Mouse (Mus musculus): ENCODE measurements around the gene Scamp4. TPM values are rescaled to one million over a fixed set of nuclear protein-coding genes. Genes with fewer than 3 reads are reported as not detected.
A peak's percentile ranks its signal among the peaks of the same experiment; 100 is the strongest.

The Scamp4 gene
- polyA plus RNA-seq, 3 experiments from 2014 or later, result 96.2 to 110 (median 108) TPM

DNA sequence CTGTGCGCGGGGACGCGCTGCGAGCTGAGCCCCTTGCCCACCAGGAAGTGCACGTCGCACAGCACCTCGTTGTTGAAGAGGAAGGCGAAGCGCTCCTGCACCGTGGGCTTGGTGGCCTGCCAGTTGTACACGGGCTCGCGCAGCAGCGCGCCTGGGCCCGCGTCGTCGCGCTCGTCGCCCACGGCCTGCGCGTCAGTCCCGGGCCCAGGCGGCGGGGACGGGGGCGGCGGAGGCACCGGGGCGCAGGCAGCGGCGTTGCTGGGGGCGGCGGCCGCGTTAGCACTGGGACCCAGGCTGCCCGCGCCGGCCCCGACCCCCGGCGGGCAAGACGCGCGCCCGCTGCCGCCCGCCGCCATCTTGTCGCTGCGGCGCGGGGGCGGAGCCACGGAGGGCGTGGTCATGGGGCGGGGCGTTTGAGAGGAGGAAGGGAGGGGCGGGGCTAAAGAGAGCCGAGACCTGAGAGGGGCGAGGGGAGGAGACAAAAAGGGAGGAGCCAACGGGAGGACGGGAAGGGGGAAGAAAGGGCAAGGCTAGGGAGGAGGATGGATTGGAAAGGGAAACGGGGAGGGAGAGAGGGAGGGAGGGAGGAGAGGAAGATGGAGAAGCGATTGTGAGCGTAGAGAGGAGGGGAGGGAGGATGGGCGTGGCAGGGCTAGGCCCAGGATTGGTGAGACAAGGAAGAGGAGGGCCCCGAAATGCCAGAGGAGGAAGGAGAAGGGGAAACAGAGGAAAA, 53.6 kb downstream of the Scamp4 start:
- peak; percentile 47 for ATAC-seq

DNA sequence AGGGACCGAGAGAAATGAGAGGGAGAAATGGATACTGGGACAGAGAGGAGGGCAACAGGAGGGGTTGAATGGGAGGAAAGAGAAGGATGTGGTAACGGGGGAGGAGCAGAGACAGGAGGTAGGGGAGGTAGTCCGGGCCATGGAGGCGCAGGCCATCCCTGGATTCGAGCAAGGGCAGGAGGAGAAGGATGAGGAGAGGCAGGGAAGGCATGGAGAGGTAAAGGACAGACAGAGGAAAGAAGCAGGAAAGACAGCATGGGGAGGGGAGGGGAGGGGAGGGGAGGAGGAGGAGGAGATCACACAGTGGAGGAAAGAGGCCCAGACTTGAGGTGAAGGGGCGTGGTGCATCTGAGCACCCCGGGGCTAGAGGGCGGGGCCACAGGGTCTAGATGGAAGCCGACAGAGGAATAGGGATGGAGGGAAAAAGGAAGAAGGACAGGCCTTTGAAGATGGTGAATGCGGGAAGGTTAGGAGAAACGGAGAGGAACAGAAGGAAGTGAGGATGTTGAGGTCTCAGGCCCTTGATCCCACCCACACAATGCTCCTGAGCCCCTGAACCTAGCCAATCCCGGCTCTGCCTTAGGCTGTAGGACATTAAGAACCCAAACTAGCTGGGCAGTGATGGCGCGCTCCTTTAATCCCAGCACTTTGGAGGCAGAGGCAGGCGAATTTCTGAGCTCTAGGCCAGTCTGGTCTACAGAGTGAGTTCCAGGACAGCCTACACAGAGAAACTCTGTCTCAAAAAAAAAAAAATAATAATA, 54.4 kb downstream of the Scamp4 start, which contains the start of gene Btbd2:
Gene Btbd2 (minus strand): TSS at position 209 of the 761 bp plus-strand sequence.
- ATAC-seq, result peak; percentile 55

DNA sequence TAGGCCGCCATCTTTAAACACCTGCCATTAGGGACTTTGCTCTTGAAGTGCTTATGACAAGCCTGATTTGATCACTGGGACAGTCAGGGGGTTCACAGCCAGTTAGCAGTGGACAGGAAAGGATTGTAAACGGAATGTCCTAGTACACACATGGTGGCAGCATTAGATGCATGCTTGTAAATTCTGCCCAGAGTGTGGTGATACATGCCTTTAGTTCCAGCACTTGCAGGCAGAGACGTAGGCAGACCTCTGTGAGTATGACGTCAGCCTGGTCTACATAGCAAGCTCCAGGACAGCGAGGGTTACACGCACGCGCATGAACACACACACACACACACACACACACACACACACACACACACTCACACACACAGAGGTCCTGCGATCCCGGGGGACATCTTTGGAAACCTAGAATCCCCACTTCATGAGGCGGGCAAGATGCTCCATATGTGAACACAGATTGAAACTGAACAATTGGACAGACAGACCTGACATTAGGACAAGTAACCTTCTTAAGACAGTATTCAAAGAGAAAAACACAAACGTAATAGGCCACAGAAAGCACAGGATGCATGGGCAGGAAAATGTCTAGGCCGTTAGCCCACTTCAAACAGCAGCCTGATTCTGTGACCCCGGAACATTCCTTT, 55.6 kb downstream of the Scamp4 start:
- ATAC-seq, result peak; percentile 23

GRCm38 (mm10) chr10:80658841-80659202, 56.1 kb downstream of the Scamp4 start:
- peak; percentile 66 for ATAC-seq

DNA sequence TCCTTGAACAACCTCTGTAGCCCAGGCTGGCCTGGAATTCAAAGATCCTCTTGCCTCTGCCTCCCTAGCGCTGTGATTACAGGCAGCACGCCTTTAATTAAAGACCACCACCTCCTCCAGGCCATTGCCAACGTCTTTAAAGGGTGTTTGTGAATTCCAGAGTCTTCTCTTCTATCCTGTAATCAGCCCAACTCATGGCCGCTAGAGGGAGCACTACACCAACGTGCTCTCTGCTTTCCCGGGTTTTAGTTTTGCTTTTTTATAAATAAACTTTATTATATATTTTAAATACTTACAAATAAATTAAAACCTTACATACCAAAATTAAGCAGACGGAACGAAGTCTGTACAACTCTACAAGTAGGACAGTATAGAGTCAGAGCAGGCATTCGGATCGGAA, 56.5 kb downstream of the Scamp4 start:
- ATAC-seq, result peak; percentile 27

DNA sequence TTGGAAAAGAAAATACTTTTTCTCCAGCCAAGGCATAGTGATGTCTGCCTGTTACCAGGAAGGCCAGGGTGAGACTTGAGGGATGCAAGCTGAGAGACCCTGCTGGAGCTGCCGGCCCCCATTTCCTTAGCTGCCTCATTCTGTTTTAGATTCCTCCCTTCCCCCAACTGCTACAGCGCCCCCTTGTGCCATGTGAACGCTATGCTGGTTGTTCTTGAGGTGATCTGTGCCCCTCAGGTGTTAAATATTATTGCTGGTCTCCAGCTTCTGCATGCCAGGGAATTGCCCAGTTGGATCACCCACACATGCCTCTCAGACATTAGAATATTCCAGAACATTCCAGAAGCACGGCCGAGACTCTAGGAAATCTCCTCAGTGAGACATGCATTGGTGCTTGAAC, 58.5 kb downstream of the Scamp4 start:
- no peak for ATAC-seq

DNA sequence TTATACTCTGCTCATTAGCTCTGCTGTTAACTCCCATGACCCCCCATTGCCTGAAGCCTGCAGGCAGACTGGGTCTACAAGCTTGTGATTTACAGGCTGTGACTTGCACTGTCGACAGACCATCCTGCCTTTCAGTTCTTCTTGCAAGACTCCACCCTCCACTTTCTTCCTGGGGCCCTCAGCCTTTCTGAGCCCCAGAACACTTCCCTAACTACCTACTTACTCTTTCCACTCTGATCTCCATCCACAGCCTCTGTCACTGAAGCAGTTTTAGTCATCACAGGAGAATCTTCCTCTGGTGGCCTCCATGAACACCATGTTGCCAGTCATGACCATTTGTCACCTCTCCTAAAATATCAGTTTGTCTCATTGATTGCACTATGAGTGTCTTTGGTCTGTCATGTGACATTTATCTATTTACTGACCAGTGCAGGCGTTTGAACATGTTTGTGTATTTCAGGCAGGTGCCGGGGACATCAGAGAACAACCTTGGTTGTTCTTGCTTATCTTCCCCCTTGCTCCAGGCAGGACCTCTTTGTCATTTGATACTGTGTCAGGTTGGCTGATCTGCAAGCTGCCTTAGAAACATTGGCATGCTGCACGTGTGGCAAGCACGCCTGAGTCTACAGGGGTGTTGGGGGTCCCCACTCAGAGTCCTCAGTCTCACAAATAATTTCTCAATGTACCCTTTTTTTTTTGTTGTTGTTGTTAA, 61.0 kb downstream of the Scamp4 start:
- no peak for ATAC-seq

DNA sequence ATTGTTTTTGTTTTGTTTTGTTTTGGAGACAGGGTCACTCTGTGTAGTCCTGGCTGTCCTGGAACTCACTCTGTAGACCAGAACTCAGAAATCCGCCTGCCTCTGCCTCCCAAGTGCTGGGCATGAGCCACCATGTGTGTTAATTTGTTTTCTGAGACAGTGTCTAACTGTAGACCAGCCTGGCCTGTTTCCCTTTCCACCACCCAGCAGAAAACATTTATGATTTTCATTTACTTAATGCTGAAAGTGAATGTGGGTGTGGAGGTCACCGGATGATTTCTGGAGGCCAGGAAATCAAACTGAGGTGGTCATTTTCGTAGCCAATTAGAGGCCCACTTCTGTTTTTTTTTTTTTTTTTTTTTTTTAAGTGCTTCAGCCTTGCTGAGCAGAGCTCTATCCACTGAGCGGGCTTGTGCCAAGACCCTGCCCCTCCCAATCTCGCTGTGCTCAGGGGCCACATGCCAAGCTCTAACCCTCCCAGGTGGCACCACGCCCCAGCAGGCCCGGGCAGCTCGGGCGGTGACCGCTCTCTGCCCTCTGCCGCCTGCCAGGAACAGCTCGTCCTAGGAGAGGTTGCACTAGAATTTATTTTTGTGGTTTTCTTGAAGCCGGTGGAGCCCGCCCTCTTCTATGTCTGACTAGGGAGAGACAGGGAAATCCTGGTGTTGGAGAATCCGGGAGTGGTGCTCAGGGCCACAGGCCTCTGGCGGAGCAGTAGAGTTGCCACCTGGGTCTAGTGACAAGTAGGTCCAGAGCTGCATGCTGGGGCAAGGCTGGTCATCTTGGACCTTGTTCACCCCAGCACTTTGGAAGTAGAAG, 61.7 kb downstream of the Scamp4 start:
- peak; percentile 10 for ATAC-seq

DNA sequence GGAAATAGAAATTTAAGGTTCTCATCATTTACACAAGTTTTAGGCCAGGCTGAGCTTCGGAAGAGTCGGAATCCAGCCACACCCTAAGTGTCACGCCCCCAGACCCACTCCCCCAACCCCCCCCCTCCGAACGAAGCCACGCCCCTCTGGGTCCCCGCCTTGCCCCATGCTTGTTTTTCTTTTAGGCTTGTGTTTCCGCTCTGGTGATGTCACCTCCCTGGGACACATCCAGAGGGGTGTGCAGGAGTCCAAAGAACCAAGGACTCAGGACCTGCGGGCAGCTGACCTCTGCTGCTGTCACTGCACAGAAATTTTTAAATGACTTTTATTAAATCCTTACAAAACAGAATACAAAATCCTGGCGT, 62.3 kb downstream of the Scamp4 start:
- ATAC-seq, result peak; percentile 26

Other genes with a start within 250 kb of the Scamp4 start
- gene Plk5, start 246.4 kb upstream of the Scamp4 start, polyA plus RNA-seq (2017; shearing (Covaris generic)), result not detected
- 1 to 10 TPM in 1 of 3 experiments, under 1 TPM in 2; 0.79 to 1.3 (median 0.79) TPM for gene Mex3d, start 215.2 kb upstream of the Scamp4 start, polyA plus RNA-seq (2017; shearing (Covaris generic))
- 10 to 100 TPM; 19.2 to 30.4 (median 25.9) TPM for gene Mbd3, start 203.3 kb upstream of the Scamp4 start, polyA plus RNA-seq (2017; shearing (Covaris generic))
- gene Uqcr11, start 196.0 kb upstream of the Scamp4 start, polyA plus RNA-seq (2017; shearing (Covaris generic)), result 100 to 1,000 TPM; 289 to 335 (median 330) TPM
- 1 to 10 TPM; 6.7 to 8.2 (median 7.9) TPM for gene Tcf3, start 169.2 kb upstream of the Scamp4 start, polyA plus RNA-seq (2017; shearing (Covaris generic))
- gene Onecut3, start 108.0 kb upstream of the Scamp4 start, polyA plus RNA-seq (2017; shearing (Covaris generic)), result not detected
- gene Atp8b3, start 63.7 kb upstream of the Scamp4 start, polyA plus RNA-seq (2017; shearing (Covaris generic)), result not detected
- 10 to 100 TPM; 11.3 to 18.6 (median 14.9) TPM for gene Rexo1, start 41.3 kb upstream of the Scamp4 start, polyA plus RNA-seq (2017; shearing (Covaris generic))
- gene Klf16, start 25.6 kb upstream of the Scamp4 start, polyA plus RNA-seq (2017; shearing (Covaris generic)), result 1 to 10 TPM; 6.3 to 7.1 (median 6.8) TPM
- 10 to 100 TPM in 2 of 3 experiments, 1 to 10 TPM in 1; 8.6 to 12.0 (median 11.4) TPM for gene Abhd17a, start 12.5 kb upstream of the Scamp4 start, polyA plus RNA-seq (2017; shearing (Covaris generic))
- 1 to 10 TPM; 2.6 to 4.2 (median 3.1) TPM for gene Adat3, start within 50 bp of the Scamp4 start, polyA plus RNA-seq (2017; shearing (Covaris generic))
- 1 to 10 TPM; 5.3 to 8.4 (median 8.3) TPM for gene Gm49322, start 3.1 kb downstream of the Scamp4 start, polyA plus RNA-seq (2017; shearing (Covaris generic))
- gene Csnk1g2, start 20.0 kb downstream of the Scamp4 start, polyA plus RNA-seq (2017; shearing (Covaris generic)), result 10 to 100 TPM; 11.7 to 16.3 (median 13.2) TPM
- gene Btbd2, start 54.2 kb downstream of the Scamp4 start, polyA plus RNA-seq (2017; shearing (Covaris generic)), result 10 to 100 TPM in 1 of 3 experiments, 1 to 10 TPM in 2; 3.4 to 10.4 (median 9.2) TPM
- gene Mknk2, start 75.2 kb downstream of the Scamp4 start, polyA plus RNA-seq (2017; shearing (Covaris generic)), result 10 to 100 TPM; 50.3 to 61.4 (median 50.9) TPM
- gene Mob3a, start 99.1 kb downstream of the Scamp4 start, polyA plus RNA-seq (2017; shearing (Covaris generic)), result 100 to 1,000 TPM; 190 to 248 (median 240) TPM
- gene Izumo4, start 99.3 kb downstream of the Scamp4 start, polyA plus RNA-seq (2017; shearing (Covaris generic)), result 100 to 1,000 TPM in 2 of 3 experiments, 10 to 100 TPM in 1; 71.4 to 109 (median 107) TPM
- gene Ap3d1, start 139.4 kb downstream of the Scamp4 start, polyA plus RNA-seq (2017; shearing (Covaris generic)), result 10 to 100 TPM; 20.9 to 33.0 (median 29.8) TPM
- gene Dot1l, start 152.3 kb downstream of the Scamp4 start, polyA plus RNA-seq (2017; shearing (Covaris generic)), result 10 to 100 TPM; 10.9 to 23.4 (median 15.3) TPM
- 10 to 100 TPM; 12.1 to 22.6 (median 17.8) TPM for gene Sf3a2, start 195.3 kb downstream of the Scamp4 start, polyA plus RNA-seq (2017; shearing (Covaris generic))
- 100 to 1,000 TPM; 127 to 149 (median 146) TPM for gene Plekhj1, start 195.8 kb downstream of the Scamp4 start, polyA plus RNA-seq (2017; shearing (Covaris generic))
- gene Amh, start 202.4 kb downstream of the Scamp4 start, polyA plus RNA-seq (2017; shearing (Covaris generic)), result not detected
- not detected for gene Jsrp1, start 210.6 kb downstream of the Scamp4 start, polyA plus RNA-seq (2017; shearing (Covaris generic))
- gene Oaz1, start 223.8 kb downstream of the Scamp4 start, polyA plus RNA-seq (2017; shearing (Covaris generic)), result 1,000 to 10,000 TPM; 1,680 to 2,431 (median 2,240) TPM
- not detected for gene Lingo3, start 241.2 kb downstream of the Scamp4 start, polyA plus RNA-seq (2017; shearing (Covaris generic))

Data from inflammation-experienced regulatory T-cells, adult 6 months (primary cell).